Mouse (Mus musculus): ENCODE results near the gene Gm16485. TPM values are rescaled to one million over a fixed set of nuclear protein-coding genes. Genes with fewer than 3 reads are reported as not detected.

Gene Gm16485
- 0.19 and 0.21 TPM in 2 replicates for polyA plus RNA-seq (2012; rRNA removed)

DNA sequence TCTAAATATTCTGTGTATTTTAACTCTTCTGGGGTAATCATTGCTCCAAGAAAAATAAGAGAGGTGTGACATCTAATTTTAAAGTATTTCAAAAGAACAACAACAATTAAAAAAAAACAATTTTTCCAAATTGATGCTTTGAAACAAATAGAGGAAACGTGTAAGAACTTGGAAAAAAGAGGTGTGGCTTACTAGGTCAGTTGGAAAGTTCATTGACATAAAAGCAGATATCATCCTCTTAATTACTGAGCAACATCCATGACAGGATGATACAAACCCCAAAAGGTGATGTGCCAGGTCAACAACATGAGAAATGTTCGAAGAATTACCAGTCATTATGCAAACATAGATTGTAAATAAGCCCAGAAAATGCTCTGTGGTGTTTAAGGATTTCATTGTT lies at the start of gene Gm16485:
Gene Gm16485, plus strand, starts transcription at position 301 of the 400 bp plus-strand sequence.
- DNase-seq (ENCODE audit: low spot score) = no peak

DNA sequence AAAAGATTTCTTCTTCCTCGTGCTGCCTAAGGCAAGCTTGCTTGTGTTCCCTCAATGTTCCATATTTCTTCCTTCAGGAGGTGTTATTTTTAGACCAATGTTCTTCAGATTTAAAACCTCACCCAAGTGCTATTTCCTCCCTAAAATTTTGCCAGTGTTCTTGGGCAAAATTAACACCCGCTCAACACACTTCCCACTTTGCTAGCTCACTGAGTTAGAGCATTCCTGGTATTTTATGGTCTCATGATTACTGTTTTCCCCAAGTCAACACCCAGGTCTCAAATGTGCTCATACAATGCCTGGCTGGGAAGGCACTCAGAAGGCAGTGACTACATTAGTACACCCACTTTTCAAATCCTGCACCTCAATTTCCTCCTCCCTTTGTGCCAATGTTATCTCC lies 44.0 kb upstream of the Gm16485 start:
- DNase-seq (ENCODE audit: low spot score) = no peak

DNA sequence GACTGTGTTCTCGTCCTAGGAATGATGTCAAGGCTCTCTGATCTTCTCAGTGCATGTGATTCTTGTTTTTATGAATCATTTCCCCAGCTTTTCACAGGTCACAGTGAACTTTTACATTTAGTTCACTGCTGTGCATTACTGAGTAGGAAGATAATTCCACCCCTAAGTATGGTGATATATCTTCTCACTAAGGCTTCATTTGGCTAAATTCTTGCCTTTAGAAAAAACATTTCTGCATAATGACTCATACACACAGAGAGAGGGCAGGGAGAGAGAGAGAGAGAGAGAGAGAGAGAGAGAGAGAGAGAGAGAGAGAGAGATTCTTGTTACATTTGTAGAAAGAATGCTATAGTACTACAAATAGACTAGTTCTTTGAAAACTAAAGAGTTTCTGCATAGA lies 33.8 kb upstream of the Gm16485 start:
- no peak for DNase-seq (ENCODE audit: low spot score)

DNA sequence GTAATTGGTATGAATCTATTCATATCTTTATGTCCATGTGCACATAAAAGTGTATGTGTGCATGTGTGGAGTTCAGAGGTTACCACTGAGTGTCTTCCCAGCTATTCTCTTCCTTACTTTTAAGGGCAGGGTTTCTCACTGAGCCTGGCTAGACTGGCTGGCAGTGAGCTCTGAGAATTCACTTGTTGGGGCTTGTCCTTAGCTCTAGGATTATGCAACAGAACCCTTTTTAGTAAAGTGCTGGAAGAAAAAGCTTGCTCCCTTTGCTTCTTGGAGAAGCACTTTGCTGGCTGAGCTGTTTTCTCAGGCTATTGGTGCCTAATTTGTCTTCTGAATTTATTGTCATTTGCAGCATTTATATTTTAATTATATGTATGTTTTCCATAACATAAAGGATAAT lies 18.3 kb upstream of the Gm16485 start:
- DNase-seq (ENCODE audit: low spot score) = no peak

DNA sequence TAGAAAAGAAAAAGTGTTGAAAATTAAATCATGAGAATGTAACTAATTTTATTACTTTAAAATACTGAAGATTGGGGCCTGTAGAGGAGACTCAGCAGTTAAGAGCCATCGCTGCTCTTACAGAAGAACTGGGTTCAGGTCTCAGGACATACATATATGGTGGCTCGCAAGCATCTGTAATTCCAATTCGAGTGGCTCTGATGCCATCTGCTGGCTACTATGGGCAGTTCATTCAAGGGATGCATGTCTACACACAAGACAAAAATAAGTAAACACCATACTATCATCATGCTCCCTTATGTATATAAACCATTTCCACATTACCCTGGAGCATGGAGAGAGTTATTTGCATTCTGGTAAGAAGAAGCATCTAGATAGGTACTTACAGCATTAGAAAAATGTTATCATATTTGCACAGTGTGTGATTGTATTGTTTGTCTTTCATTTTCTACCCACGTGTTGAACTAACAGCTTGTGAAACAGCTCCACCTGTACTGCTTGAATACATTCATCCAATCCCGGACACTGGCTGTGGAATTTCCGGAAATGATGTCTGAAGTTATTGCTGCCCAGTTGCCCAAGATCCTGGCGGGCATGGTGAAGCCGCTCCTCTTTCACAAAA lies 7.0 kb upstream of the Gm16485 start:
- DNase-seq (ENCODE audit: low spot score) = no peak

DNA sequence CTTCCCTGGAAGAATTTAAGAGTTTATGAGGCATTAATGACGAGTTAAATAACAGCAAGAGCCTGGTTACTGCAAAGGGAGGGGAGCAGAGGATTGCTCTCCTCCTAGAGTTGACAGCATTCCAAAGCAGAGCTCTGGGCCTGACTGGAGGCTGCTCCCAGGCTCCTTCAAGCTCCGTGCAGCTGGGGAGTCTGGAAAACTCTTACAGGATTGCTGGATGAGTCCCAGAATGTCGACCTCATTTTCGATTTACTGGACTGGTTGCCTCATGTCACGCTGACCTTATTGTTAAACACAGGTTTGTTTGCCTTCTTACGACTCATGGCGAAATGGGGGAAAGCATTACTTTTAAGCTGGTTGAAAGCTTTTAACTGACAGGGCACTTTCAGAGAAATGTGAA lies 1.4 kb upstream of the Gm16485 start:
- no peak for DNase-seq (ENCODE audit: low spot score)

DNA sequence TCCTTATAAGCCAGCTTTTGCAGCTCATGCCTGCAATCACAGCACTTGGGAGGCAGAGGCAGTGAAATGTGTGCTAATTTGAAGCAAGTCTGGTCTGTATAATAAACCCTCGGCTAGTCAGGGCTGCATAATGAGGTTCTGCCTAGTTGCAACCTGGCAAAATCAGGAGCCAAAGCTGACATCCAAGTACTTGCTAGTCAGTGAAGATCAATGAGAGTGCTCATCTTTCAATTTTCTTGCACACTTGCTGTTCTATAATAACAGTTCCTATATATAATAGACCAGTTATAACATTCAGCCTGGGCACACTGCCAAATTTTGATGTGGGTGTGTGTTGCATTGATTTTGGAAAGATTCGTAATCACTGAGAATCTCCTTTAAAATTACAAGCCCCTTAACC lies 6.2 kb downstream of the Gm16485 start:
- DNase-seq (ENCODE audit: low spot score) = no peak

DNA sequence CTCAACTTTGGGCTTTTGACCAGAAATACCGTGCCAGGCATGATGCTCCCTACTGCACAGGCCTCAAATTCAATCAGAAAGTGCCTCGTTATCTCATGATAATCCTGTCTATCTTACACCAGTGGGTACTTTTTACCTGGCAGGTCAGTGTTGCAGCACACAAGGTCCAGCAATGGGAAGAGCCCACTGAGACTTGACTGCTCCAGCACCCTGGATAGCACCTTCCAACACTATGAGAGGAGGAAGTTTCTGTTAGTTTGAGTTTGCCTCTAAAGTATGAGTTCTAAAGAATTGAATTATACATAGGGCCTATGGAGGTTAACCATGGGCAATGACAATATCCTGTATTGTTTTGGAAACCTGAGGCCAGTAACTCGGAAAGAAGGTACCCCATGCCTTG lies 10.7 kb downstream of the Gm16485 start:
- DNase-seq (ENCODE audit: low spot score) = no peak

DNA sequence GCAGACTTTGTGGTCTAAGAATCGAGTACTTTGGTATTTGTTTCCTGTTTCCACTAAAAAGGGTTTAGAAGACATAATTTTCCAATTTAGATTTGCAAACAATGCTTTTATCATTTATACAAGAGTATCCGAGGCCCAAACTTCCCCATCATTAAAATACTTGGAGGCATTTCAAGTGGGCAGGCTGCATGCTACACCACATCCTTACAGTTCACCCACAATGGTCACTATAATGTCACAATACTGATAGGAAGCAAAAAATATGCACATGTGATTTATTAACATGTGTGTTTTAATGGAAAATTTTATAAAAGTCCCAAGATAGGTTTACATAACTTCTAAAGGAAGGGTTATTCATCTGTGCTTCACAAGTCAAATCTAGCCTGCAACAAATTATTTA lies 24.9 kb downstream of the Gm16485 start:
- no peak for DNase-seq (ENCODE audit: low spot score)

DNA sequence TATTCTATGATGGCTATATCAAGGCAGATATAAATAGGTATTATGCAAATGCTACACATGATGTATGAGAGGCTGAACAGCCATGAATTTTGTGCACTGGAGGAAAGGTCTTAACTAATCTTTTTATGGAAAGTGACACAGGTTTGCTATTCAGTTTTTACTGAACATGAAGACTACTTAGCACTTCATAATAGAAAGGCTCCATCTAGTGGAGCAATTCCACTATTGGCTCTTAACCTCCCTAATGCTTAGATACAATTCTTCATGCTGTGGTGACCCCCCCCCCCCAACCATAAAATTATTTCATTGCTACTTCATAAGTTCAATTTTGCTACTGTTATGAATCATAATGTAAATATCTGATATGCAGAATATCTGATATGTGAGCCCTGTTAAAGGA lies 29.6 kb downstream of the Gm16485 start:
- no peak for DNase-seq (ENCODE audit: low spot score)

DNA sequence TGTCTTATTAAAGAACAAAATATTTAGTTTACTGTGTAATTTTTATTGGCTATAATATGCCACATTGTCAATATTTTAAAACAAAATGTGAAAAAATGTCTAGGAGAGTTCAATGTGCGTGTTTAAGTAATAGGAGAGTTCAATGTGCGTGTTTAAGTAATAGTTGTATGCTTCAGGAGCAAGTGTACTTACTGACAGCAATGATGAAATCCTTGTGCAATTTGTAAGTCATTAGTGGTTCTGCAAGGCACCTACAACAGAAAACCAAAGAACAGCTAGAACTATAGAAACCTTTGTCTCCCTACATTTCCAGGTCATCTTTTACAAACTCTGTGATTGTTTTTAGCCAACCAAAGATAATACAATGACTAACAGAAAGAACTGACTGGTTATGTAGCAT lies 43.5 kb downstream of the Gm16485 start:
- no peak for DNase-seq (ENCODE audit: low spot score)

Other genes starting within 250 kb of the Gm16485 start
- 0.23 and 0.34 TPM in 2 replicates for gene Pgr, start 72.0 kb upstream of the Gm16485 start, polyA plus RNA-seq (2012; rRNA removed)